Mouse (Mus musculus) neutrophil, adult 59 days (primary cell): ENCODE data around the gene Ifne. TPM values are rescaled to one million over a fixed set of nuclear protein-coding genes. Genes with fewer than 3 reads are reported as not detected.

Experiments
- total RNA-seq, 2 experiments: library from RNA; stranded (reverse); gene quantifications; 1 replicate in 1 of 2; 2 replicates in 1 of 2; pipeline ENCODE4 v1.2.4; 2023

The Ifne gene
- total RNA-seq = not detected

DNA sequence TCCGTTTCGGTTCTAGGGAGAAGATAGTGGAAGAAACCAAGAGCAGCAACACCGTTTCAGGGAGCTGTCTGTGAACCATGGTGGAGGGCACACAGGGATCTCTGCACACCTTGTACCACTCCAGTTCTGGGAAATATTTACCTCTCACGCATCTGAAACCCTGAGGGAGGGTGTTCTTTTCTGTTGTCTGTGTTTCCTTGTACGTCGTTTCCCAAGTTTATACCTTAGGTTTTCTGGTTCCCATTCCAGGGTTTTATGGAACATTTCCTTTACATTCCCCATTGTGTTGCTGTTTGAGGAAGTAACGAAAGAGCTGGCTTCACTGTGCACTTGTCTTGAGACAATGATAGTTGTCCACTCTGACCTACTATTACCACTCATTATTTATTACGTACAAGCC lies at the start of gene Ifne:
Gene Ifne (minus strand): TSS at position 101 of the 400 bp plus-strand sequence.

DNA sequence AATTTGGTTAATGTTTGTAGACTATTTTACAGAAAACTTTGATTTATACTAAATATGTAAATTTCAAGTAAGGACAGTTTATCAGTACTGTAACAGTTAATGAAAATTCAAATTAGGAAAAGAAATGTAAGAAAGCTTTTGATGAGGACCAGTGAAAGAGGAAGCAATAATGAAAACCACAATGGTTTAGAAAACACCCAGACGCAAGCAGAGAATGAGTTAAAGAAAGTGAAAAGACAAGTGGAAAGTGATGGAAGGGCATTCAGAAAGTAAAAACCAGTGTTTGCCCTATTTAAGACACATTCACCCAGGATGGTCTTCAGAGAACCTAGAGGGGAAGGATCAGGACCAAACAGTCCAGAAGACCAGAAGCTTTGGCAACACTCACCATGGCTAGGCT lies 30.3 kb downstream of the Ifne start, which contains the start of gene Ifna1:
Gene Ifna1 (plus strand): TSS at position 390 of the 400 bp plus-strand sequence.

DNA sequence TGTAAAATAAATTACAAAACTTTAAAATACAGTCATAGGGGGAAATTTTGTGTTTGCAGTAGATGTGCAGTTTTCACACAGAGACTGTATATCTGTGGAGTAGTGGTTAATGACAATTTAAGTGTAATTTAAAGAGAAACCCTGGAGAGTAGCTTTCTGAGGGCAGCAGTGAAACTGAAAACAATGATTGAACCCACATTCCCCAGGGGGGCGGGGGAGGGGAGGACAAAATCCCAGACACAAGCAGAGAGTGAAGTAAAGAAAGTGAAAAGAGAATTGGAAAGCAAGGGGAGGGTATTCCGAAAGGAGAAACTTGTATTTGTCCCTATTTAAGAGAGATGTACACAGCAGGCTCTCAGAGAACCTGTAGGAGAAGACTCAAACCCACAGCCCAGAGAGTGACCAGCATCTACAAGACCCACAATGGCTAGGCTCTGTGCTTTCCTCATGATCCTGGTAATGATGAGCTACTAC lies 38.5 kb downstream of the Ifne start, which contains the start of gene Ifna4:
Gene Ifna4 (plus strand): TSS at position 424 of the 474 bp plus-strand sequence.

DNA sequence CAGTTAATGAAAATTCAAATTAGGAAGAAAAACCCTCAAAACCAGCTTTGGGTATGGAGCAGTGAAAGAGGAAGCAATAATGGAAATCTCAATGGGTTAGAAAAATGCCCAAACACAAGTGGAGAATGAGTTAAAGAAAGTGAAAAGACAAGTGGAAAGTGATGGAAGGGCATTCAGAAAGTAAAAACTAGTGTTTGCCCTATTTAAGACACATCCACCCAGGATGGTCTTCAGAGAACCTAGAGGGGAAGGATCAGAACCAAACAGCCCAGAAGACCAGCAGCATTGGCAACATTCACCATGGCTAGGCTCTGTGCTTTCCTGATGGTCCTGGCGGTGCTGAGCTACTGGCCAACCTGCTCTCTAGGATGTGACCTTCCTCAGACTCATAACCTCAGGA lies 44.8 kb downstream of the Ifne start, which contains the start of gene Ifna5:
Gene Ifna5 (plus strand): TSS at position 301 of the 400 bp plus-strand sequence.

Other genes with a start within 250 kb of the Ifne start
- gene C87499, start 245.8 kb downstream of the Ifne start, total RNA-seq = not detected
- gene Ifna13, start 235.7 kb downstream of the Ifne start, total RNA-seq = not detected
- gene Ifna16, start 203.3 kb downstream of the Ifne start, total RNA-seq = not detected
- not detected for gene Ifna2, start 196.3 kb downstream of the Ifne start, total RNA-seq
- gene Ifnab, start 188.8 kb downstream of the Ifne start, total RNA-seq = not detected
- under 1 TPM; 0.37 to 0.58 TPM for gene Gm26566, start 158.4 kb downstream of the Ifne start, total RNA-seq
- gene Klhl9, start 157.7 kb downstream of the Ifne start, total RNA-seq = 10 to 100 TPM; 49.2 to 57.1 TPM
- gene Gm13271, start 125.3 kb downstream of the Ifne start, total RNA-seq = not detected
- gene Gm13283, start 120.1 kb downstream of the Ifne start, total RNA-seq = not detected
- under 1 TPM in 1 of 2 experiments, not detected in 1; 0.38 TPM for gene Gm13290, start 106.4 kb downstream of the Ifne start, total RNA-seq
- gene Gm13289, start 103.3 kb downstream of the Ifne start, total RNA-seq = not detected
- not detected for gene Gm13272, start 100.4 kb downstream of the Ifne start, total RNA-seq
- gene Ifnz, start 98.1 kb downstream of the Ifne start, total RNA-seq = not detected
- not detected for gene Gm13276, start 94.5 kb downstream of the Ifne start, total RNA-seq
- gene Gm13277, start 91.6 kb downstream of the Ifne start, total RNA-seq = not detected
- not detected for gene Gm13278, start 88.7 kb downstream of the Ifne start, total RNA-seq
- gene Gm13275, start 85.7 kb downstream of the Ifne start, total RNA-seq = not detected
- gene Gm13279, start 82.8 kb downstream of the Ifne start, total RNA-seq = not detected
- under 1 TPM in 1 of 2 experiments, not detected in 1; 0.36 TPM for gene Gm13285, start 80.5 kb downstream of the Ifne start, total RNA-seq
- not detected for gene Gm13287, start 76.9 kb downstream of the Ifne start, total RNA-seq
- not detected for gene Gm13288, start 74.7 kb downstream of the Ifne start, total RNA-seq
- gene Ifna7, start 64.0 kb downstream of the Ifne start, total RNA-seq = not detected
- gene Ifna11, start 60.2 kb downstream of the Ifne start, total RNA-seq = not detected
- gene Ifna6, start 52.8 kb downstream of the Ifne start, total RNA-seq = not detected
- gene Ifna5, start 44.7 kb downstream of the Ifne start, total RNA-seq = not detected
- not detected for gene Ifna4, start 38.3 kb downstream of the Ifne start, total RNA-seq
- not detected for gene Ifna1, start 30.1 kb downstream of the Ifne start, total RNA-seq